Mouse (Mus musculus): Measurements from ENCODE around the gene Olfr851.

The Olfr851 gene

DNA sequence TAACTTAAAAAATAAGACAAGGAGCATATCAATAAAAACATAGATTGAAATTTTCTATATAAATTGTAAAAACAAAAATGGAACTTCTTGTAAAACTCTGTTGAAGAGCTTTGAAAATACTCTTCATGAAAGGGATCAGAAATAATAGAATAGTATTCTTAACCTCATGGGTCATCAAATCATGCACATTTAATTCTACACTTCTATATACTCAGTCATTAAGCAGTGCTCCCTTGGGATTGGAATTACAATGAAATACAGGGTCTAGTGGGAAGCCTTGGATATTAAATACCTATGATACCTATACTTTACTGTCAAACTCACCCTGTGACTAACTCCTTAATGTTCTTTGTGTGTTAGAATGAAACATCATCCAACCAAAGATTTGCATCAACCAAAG, at the start of gene Olfr851:
TSS of gene Olfr851 (plus strand) at position 301 of the 400 bp plus-strand sequence.
- DNase-seq: no peak

DNA sequence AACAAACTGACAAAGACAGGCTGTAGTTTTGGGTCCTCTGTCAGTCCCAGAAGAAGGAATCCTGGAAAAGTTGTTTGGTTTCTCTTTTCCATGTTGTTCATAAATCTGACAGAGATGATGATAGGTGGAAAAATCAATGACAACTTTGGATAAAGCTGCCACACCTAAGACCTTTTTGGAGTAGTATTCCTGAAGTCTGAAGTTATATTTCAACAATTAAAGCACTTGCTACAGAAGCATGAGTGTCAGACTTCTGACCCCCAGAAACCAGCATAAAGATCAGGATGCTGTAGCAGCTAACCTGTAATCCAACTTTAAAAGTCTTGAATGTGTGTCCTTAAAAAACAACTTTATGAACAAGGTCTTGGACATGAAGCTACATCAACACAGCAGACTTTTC, 14.9 kb upstream of the Olfr851 start, which contains the start of gene Olfr850:
TSS of gene Olfr850 (minus strand) at position 101 of the 400 bp plus-strand sequence.
- DNase-seq: no peak

DNA sequence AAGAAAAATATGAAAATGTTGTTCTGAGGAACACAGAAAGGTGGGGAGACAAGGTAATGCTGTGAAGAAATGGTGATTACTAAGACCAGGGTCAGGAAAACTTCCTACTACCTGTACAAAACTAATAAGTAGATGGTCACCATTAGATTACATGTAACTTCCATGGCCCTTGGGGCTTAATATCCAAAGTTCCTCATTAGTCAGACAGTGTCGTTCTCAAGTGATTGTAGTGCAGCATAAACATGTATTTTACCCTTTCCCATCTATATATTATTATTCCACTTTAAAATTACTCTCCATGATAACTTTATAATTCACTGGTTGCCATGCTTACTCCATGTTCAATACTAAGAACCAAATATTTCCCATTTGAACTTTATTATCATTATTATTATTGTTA, 47.9 kb downstream of the Olfr851 start, which contains the start of gene Olfr853:
TSS of gene Olfr853 (minus strand) at position 101 of the 400 bp plus-strand sequence.
- DNase-seq: no peak
